Mouse (Mus musculus) olfactory bulb, adult 2 months (tissue): ENCODE measurements around the gene Abat.

Experiments
- CTCF ChIP-seq: fragments of 200-500 bp; IDR thresholded peaks from 2 replicates; pipeline ENCODE4 v1.5.1; 2012; ENCODE audit warnings: low read depth, mild to moderate bottlenecking, low read length, moderate library complexity; ENCODE audit not compliant: insufficient read depth
- POLR2A ChIP-seq: fragments of 200-500 bp; IDR thresholded peaks from 2 replicates; pipeline ENCODE4 v1.6.1; 2012; ENCODE audit warnings: mild to moderate bottlenecking, low read depth, low read length, moderate library complexity; ENCODE audit not compliant: insufficient read depth

DNA sequence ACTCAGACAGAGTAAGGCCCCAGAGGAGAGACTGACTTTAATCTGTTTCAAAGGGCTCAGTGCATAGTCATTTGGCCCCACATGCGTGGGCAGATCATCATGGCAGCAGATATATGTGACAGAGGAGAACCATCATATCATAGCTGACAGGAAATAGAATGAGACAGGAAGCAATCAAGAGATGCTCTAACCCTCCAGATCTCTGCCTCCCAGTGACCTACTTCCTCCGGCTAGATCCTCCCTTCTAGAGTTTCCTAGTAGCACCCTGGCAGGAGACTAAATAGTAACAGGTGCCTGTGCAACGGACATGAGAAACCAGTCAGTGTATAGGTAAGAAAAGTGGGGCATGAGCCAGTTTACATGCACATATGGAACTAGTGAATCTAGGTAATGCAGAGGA, 97.2 kb downstream of the Abat start:
- TF ChIP-seq CTCF (no peak), POLR2A (no peak)
